Comparison of ENCODE assay signal across 8 mouse cellular contexts in genomic region chr6:4904055-4904450, GRCm38 (mm10). TPM values are rescaled to one million over a fixed set of nuclear protein-coding genes. Genes with fewer than 3 reads are reported as not detected.
DNase-seq lines count a peak whose midpoint lies in the region; ATAC-seq lines count a peak whose summit lies in the region.

No protein-coding gene starts in this region.

- peak; percentile 22 for ATAC-seq in forebrain, embryonic 12.5 days (ENCODE audit: low FRiP score)
- no peak; the same call in 1 of the 2 replicates for ATAC-seq in intestine, embryonic 14.5 days (replicated peaks; ENCODE audit: low FRiP score, low TSS enrichment, low read depth)
- ATAC-seq in liver, embryonic 11.5 days (replicated peaks; ENCODE audit: low FRiP score), result 0 out of 2 replicates have a peak, but pooled peaks have one; percentile 37
- ATAC-seq in neural tube, embryonic 15.5 days (ENCODE audit: low FRiP score), result peak; percentile 45; the same call in 1 of the 2 replicates

- 4% methylated on average over 9 of the region's 9 CpGs for WGBS in forebrain, embryonic 12.5 days
- WGBS in intestine, embryonic 14.5 days, result 6% methylated on average over 9 of the region's 9 CpGs
- WGBS in liver, embryonic 11.5 days, result 11% methylated on average over 9 of the region's 9 CpGs
- 1% methylated on average over 9 of the region's 9 CpGs for WGBS in neural tube, embryonic 15.5 days

- peaks cover 25% of the 10 kb centered on the region for H3K4me1 ChIP-seq in forebrain, embryonic 12.5 days
- H3K4me1 ChIP-seq in intestine, embryonic 14.5 days (replicated peaks; ENCODE audit: control insufficient read depth, insufficient read depth, low read length), result peaks cover 7% of the 10 kb centered on the region; the same call in 1 of the 2 replicates
- peaks cover 10% of the 10 kb centered on the region for H3K4me1 ChIP-seq in liver, embryonic 11.5 days (replicated peaks; ENCODE audit: control insufficient read depth, insufficient read depth, low read length)
- H3K4me1 ChIP-seq in neural tube, embryonic 15.5 days, result peaks cover 44% of the 10 kb centered on the region

- peak; percentile 49 for DNase-seq in embryo, embryonic 10 days (ENCODE audit: low spot score)
- DNase-seq in embryo, embryonic 10.5 days (ENCODE audit: low spot score), result no peak
- DNase-seq in adrenal gland, adult 2 months, result peak; percentile 51
- peak; percentile 75 for DNase-seq in intestine, embryonic 14.5 days (ENCODE audit: low spot score)
- DNase-seq in liver, embryonic 11.5 days (ENCODE audit: low spot score), result peak; percentile 41
- DNase-seq in spleen, postnatal 4 days (ENCODE audit: low spot score in 2 of 2), result no peak

- peak overlapping the region; percentile 73 for H3K4me3 ChIP-seq in forebrain, embryonic 12.5 days (replicated peaks)
- peak overlapping the region; percentile 83 for H3K4me3 ChIP-seq in intestine, embryonic 14.5 days (ENCODE audit: low read depth, low read length)
- peak overlapping the region; percentile 81 for H3K4me3 ChIP-seq in liver, embryonic 11.5 days (ENCODE audit: low read depth, low read length)
- H3K4me3 ChIP-seq in neural tube, embryonic 15.5 days (replicated peaks), result peak overlapping the region; percentile 80

- H3K9me3 ChIP-seq in forebrain, embryonic 12.5 days, result no peaks in the 10 kb centered on the region
- no peaks in the 10 kb centered on the region for H3K9me3 ChIP-seq in intestine, embryonic 14.5 days (ENCODE audit: control insufficient read depth, low read length)
- no peaks in the 10 kb centered on the region for H3K9me3 ChIP-seq in liver, embryonic 11.5 days (ENCODE audit: control insufficient read depth, low read length)
- no peaks in the 10 kb centered on the region for H3K9me3 ChIP-seq in neural tube, embryonic 15.5 days (replicated peaks)

- H3K9ac ChIP-seq in forebrain, embryonic 12.5 days, result peak overlapping the region; percentile 92
- H3K9ac ChIP-seq in intestine, embryonic 14.5 days (ENCODE audit: low read length), result peak overlapping the region; percentile 93
- H3K9ac ChIP-seq in liver, embryonic 11.5 days (ENCODE audit: low read depth, low read length), result peak overlapping the region; percentile 78
- peak overlapping the region; percentile 89 for H3K9ac ChIP-seq in neural tube, embryonic 15.5 days (replicated peaks)

- peak overlapping the region; percentile 72 for H3K4me2 ChIP-seq in forebrain, embryonic 12.5 days
- peak overlapping the region; percentile 79 for H3K4me2 ChIP-seq in intestine, embryonic 14.5 days (ENCODE audit: low read length)
- peak overlapping the region; percentile 89 for H3K4me2 ChIP-seq in liver, embryonic 11.5 days
- H3K4me2 ChIP-seq in neural tube, embryonic 15.5 days, result peak overlapping the region; percentile 75

- H3K27me3 ChIP-seq in forebrain, embryonic 12.5 days, result no peaks in the 10 kb centered on the region
- no peaks in the 10 kb centered on the region for H3K27me3 ChIP-seq in intestine, embryonic 14.5 days (replicated peaks; ENCODE audit: control insufficient read depth, insufficient read depth, low read length)
- H3K27me3 ChIP-seq in liver, embryonic 11.5 days (replicated peaks; ENCODE audit: control insufficient read depth, insufficient read depth, low read length), result no peaks in the 10 kb centered on the region
- H3K27me3 ChIP-seq in neural tube, embryonic 15.5 days (replicated peaks), result no peaks in the 10 kb centered on the region

- peak overlapping the region; percentile 95 for H3K27ac ChIP-seq in forebrain, embryonic 12.5 days
- peak overlapping the region; percentile 89 for H3K27ac ChIP-seq in intestine, embryonic 14.5 days (ENCODE audit: low read depth)
- peak overlapping the region; percentile 89 for H3K27ac ChIP-seq in liver, embryonic 11.5 days (ENCODE audit: low read depth, low read length)
- peak overlapping the region; percentile 97 for H3K27ac ChIP-seq in neural tube, embryonic 15.5 days (replicated peaks)

- H3K36me3 ChIP-seq in forebrain, embryonic 12.5 days (replicated peaks), result 0 out of 2 replicates have a peak, but pooled peaks cover 6% of the 10 kb centered on the region
- H3K36me3 ChIP-seq in intestine, embryonic 14.5 days (ENCODE audit: control insufficient read depth, insufficient read depth, low read length), result no peaks in the 10 kb centered on the region
- H3K36me3 ChIP-seq in liver, embryonic 11.5 days (ENCODE audit: control insufficient read depth, insufficient read depth, low read length), result no peaks in the 10 kb centered on the region
- H3K36me3 ChIP-seq in neural tube, embryonic 15.5 days, result no peaks in the 10 kb centered on the region

RNA-seq across cellular contexts. Expression of gene Ppp1r9a, which starts 1.3 kb away (rescaled TPM):
- 10 to 100 TPM; 32.0 to 37.4 TPM for total RNA-seq in adrenal gland, adult 2 months (2021)
- 6.3 and 7.6 TPM in 2 replicates for polyA plus RNA-seq in adrenal gland, adult 2 months (2012; rRNA removed)
- polyA plus RNA-seq in forebrain, embryonic 12.5 days (2016; fragmentation: Nextera tagmentation; extraction: Ambion mirVana), result 28.6 and 30.5 TPM in 2 replicates
- 22.7 and 23.7 TPM in 2 replicates for polyA plus RNA-seq in intestine, embryonic 14.5 days (2014; fragmentation: Nextera tagmentation; extraction: Ambion mirVana)
- polyA plus RNA-seq in liver, embryonic 11.5 days (2014; fragmentation: Nextera tagmentation; extraction: Ambion mirVana), result 15.0 and 17.6 TPM in 2 replicates
- polyA plus RNA-seq in neural tube, embryonic 15.5 days (2015; fragmentation: Nextera tagmentation; extraction: Ambion mirVana), result 34.3 and 38.9 TPM in 2 replicates

Comparison
In these comparisons a context has a peak if more than half of its experiments do, and no peak if none do; other contexts are left out.
1. DNase-seq: peak in embryo, embryonic 10 days (single experiment), adrenal gland, adult 2 months (single experiment), intestine, embryonic 14.5 days (single experiment) and liver, embryonic 11.5 days (single experiment); none in embryo, embryonic 10.5 days (single experiment) and spleen, postnatal 4 days (0 of 2).
2. Peak in every context shown above with its lines, with median percentiles within 50 percentile points of each other: H3K27ac ChIP-seq, H3K4me2 ChIP-seq, H3K4me3 ChIP-seq and H3K9ac ChIP-seq.